Mouse (Mus musculus) spleen, adult 2 months (tissue): ENCODE results near the gene 1700025G04Rik. TPM values are rescaled to one million over a fixed set of nuclear protein-coding genes. Genes with fewer than 3 reads are reported as not detected.

Experiments
- DNase-seq, 2 experiments: peaks; one replicate each; pipeline versions ENCODE4 v3.0.0 to v3.0.0-alpha.2; 2012 to 2021; ENCODE audit warnings: low spot score in 2 of 2, low read depth in 1 of 2
- H3K27ac ChIP-seq: fragments of 200-500 bp; 2 replicates; pipeline ENCODE4 v1.5.1; 2012; ENCODE audit warnings: low read length, inconsistent platforms; ENCODE audit not compliant: insufficient read depth
- H3K27me3 ChIP-seq: fragments of 200-500 bp; 2 replicates; pipeline ENCODE4 v1.6.1; 2012; ENCODE audit warnings: mild to moderate bottlenecking, moderate library complexity, low read length, inconsistent platforms; ENCODE audit not compliant: control insufficient read depth, insufficient read depth
- H3K36me3 ChIP-seq: fragments of 200-500 bp; 2 replicates; pipeline ENCODE4 v1.6.1; 2012; ENCODE audit warnings: mild to moderate bottlenecking, low read length, inconsistent platforms; ENCODE audit not compliant: control insufficient read depth, insufficient read depth
- H3K4me1 ChIP-seq: fragments of 200-500 bp; 2 replicates; pipeline ENCODE4 v1.6.1; 2011; ENCODE audit warnings: inconsistent platforms; ENCODE audit not compliant: control insufficient read depth, insufficient read depth, insufficient read length
- H3K4me3 ChIP-seq: fragments of 200-500 bp; 2 replicates; pipeline ENCODE4 v1.5.1; 2011; ENCODE audit warnings: mild to moderate bottlenecking, inconsistent platforms; ENCODE audit not compliant: insufficient read depth, insufficient read length; ENCODE audit errors: extremely low read depth
- CTCF ChIP-seq: fragments of 200-500 bp; IDR thresholded peaks from 2 replicates; pipeline ENCODE4 v1.5.1; 2011; ENCODE audit warnings: mild to moderate bottlenecking, inconsistent platforms; ENCODE audit not compliant: insufficient read depth, insufficient read length, insufficient replicate concordance; ENCODE audit errors: extremely low read depth
- POLR2A ChIP-seq: fragments of 200-500 bp; IDR thresholded peaks from 2 replicates; pipeline ENCODE4 v1.6.1; 2011; ENCODE audit warnings: low read depth, low read length, inconsistent platforms
- WGBS: fragments of 180-500 bp; shearing (Covaris S2); methylation state at CpG from one replicate; pipeline ENCODE4 v1.1.7; 2018; 5-methylcytosine and 5-hydroxymethylcytosine counted together
- polyA plus RNA-seq: library from polyadenylated mRNA; depleted of rRNA; stranded (reverse); fragments of >200 nt; gene quantifications from 2 replicates; pipeline ENCODE4 v1.2.3, GENCODE M21; 2012

1700025G04Rik gene
- polyA plus RNA-seq, 1 experiment: 0.99 TPM

DNA sequence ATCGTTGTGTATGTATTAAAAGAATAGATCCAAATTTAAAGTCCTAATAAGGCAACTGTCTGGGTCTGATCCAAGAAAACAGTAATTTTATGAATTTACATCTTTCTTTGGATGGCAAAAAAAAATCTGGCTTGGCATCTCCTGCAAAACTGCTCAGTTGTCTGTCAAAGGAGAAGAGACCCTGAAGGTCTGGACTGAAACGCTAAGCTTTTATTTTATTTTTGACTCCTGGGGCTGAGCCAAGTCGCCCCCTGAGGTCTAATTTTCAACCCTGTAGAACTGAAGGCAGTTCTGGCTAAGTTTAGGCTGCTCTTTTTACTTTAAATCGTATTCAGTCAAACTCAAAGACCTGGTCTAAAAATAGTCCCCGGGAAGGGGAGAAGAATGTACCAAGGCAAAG is 202.3 kb downstream of the 1700025G04Rik start:
- H3K4me3 ChIP-seq: no peak overlapping the region
- WGBS: 76% methylated on average over 5 of the region's 5 CpGs
- no peak for DNase-seq
- no peaks in the 10 kb centered on the region for H3K36me3 ChIP-seq
- TF ChIP-seq POLR2A (no peak), CTCF (no peak)
- no peaks in the 10 kb centered on the region for H3K4me1 ChIP-seq
- no peaks in the 10 kb centered on the region for H3K27me3 ChIP-seq
- H3K27ac ChIP-seq: no peak overlapping the region

DNA sequence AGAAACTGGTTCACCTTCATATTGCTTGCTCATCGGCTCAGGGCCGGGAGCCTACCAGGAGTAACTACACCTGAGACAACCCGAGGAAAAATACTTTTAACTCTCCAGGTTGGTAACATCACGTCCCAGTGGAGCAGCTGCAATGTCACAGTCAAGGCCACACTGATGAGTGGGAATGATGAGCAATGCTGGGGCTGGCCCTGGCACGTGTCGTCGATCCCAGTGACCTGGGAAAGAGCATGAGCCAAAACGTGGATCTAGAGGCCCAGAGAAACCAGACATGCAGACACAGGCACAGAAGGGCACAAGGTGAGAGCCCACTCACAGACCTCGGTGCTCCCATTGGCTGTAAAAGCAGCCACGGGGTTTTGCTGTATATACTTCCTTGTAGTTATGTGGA is 202.8 kb downstream of the 1700025G04Rik start:
- WGBS: 87% methylated on average over 10 of the region's 10 CpGs
- Histone ChIP-seq H3K4me1 (no peaks in the 10 kb centered on the region), H3K36me3 (no peaks in the 10 kb centered on the region), H3K4me3 (no peak overlapping the region), H3K27me3 (no peaks in the 10 kb centered on the region), H3K27ac (no peak overlapping the region)
- TF ChIP-seq POLR2A: no peak
- no peak for TF ChIP-seq CTCF
- no peak for DNase-seq

DNA sequence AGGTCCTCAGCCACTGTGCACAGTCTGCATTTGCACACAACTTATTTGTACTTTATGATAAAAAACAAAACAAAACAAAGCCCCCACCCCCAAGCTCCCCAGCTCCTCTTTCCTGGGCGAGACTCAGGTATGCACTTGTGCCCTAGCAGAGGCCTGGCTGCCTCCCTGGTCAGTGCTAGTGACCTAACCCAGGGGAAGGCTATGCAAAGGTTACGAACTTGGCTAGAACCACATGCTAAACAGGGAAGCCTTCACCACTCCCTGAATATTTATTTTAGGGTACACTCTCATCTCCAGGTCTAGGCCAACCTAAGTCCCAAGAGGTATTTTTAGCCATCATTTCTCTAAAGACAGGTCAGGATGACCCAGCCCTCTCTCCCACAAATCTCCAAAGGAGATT is 203.8 kb downstream of the 1700025G04Rik start:
- Histone ChIP-seq H3K36me3 (no peaks in the 10 kb centered on the region), H3K27ac (no peak overlapping the region), H3K4me3 (no peak overlapping the region), H3K4me1 (no peaks in the 10 kb centered on the region), H3K27me3 (no peaks in the 10 kb centered on the region)
- DNase-seq: no peak
- no peak for TF ChIP-seq POLR2A
- no peak for TF ChIP-seq CTCF
- whole genome bisulfite sequencing: 91% methylated on average over 2 of the region's 2 CpGs

DNA sequence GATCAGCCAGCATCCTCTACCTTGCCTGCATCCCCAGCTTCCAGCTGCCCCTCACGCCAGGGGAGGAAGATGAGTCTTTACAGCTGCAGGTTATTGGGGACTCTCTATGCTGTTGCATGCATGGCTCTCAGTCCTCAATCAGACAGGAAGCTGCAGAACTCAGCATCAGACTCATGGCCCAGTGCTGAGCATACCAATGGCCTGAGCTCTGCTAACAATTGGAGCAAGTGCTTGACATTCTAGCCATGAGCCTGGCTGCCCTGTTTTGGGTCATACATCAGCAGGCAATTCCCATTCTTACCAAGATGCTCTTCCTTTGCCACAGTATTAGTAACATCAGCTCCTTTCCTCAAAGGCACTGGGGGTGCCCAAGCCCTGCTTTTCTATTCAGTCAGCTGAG is 208.7 kb downstream of the 1700025G04Rik start:
- 86% methylated on average over 1 of the region's 1 CpGs for WGBS
- TF ChIP-seq POLR2A: no peak
- TF ChIP-seq CTCF: no peak
- Histone ChIP-seq H3K4me1 (no peaks in the 10 kb centered on the region), H3K27me3 (no peaks in the 10 kb centered on the region), H3K27ac (no peak overlapping the region), H3K36me3 (no peaks in the 10 kb centered on the region), H3K4me3 (no peak overlapping the region)
- no peak for DNase-seq

DNA sequence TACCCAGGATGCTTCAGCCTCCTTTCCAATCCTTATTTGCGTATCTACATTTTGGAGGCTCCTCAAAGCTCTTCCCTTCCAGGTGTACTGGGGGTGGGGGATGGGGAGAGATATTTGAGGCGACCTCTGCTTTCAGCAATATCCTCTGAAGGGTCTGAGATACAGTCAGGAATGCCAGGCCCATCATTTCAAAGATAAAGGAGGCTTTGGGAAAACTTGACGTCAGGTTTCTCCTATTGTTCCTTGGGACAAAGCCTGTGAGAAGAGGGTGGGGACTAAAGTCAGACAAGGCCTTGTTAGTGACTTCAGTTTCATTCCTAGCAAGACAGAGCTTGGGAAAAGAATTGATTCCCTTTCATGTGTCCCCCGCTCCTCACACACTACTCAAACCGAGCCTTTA is 209.2 kb downstream of the 1700025G04Rik start:
- H3K4me1 ChIP-seq: no peaks in the 10 kb centered on the region

DNA sequence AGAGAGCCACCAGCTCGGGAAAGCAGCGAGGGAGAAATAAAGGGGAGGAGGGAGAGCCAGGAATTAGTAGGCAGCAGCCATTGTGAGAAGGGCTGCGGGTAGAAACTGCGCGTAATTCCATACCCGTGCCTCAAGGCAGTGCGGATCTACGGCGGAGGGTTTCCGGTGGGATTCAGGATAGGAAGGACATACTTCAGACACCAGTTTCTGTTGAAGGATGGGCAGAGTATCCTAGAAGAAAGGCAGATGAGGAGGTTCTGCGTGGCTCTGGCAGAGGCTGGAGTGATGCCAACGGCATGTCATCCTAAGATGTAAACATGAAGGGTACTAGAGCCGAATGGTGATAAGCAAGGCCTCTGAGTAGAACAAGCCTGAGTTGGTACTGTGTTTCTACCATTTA is 210.0 kb downstream of the 1700025G04Rik start:
- H3K36me3 ChIP-seq: no peaks in the 10 kb centered on the region
- H3K27ac ChIP-seq: no peak overlapping the region
- 89% methylated on average over 13 of the region's 13 CpGs for WGBS
- TF ChIP-seq CTCF (no peak), POLR2A (no peak)
- no peak for DNase-seq
- H3K4me1 ChIP-seq: no peaks in the 10 kb centered on the region
- H3K27me3 ChIP-seq: no peaks in the 10 kb centered on the region
- no peak overlapping the region for H3K4me3 ChIP-seq

More for the DNA sequence above, 209.2 kb downstream of the 1700025G04Rik start:
- no peak for TF ChIP-seq CTCF
- TF ChIP-seq POLR2A: no peak
- Histone ChIP-seq H3K36me3 (no peaks in the 10 kb centered on the region), H3K4me3 (no peak overlapping the region), H3K27me3 (no peaks in the 10 kb centered on the region), H3K27ac (no peak overlapping the region)
- WGBS: 88% methylated on average over 5 of the region's 5 CpGs
- no peak for DNase-seq

DNA sequence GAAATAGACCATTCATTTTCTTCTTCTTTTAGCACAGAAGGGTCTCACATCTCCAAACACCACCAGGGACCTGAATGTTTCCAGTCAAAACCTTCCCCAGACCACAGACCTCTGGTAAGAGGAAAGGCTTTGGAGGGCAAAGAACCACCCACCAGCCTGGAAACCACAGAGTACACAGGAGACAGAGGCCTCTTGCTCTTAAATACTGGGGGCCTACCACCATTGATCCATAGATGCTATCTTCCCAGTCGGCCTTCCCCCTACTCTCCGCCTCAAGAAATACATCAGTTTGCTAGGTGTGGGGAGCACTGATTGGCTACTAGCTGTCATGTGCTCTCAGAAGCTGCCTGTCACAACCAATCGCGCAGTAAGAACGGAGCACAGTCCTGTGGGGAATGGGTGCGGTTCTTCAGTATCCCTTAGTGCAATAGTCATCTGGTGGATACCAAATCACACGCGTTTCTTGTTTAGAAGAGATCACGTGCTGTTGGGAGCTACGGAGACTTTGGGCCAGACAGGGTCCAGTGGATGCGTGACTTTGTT is 210.5 kb downstream of the 1700025G04Rik start:
- DNase-seq: no peak
- Histone ChIP-seq H3K36me3 (no peaks in the 10 kb centered on the region), H3K27ac (no peak overlapping the region), H3K4me3 (no peak overlapping the region), H3K4me1 (no peaks in the 10 kb centered on the region), H3K27me3 (no peaks in the 10 kb centered on the region)
- TF ChIP-seq CTCF (no peak), POLR2A (no peak)
- WGBS: 85% methylated on average over 11 of the region's 11 CpGs
